Mouse (Mus musculus): ENCODE data around the gene Trio. TPM values are rescaled to one million over a fixed set of nuclear protein-coding genes. Genes with fewer than 3 reads are reported as not detected.

Gene Trio
- polyA plus RNA-seq, 1 experiment = 24.7 TPM

- TF ChIP-seq CTCF (IDR thresholded peaks at IDR 0.05; ENCODE audit: control insufficient read depth, insufficient read depth, low read length) (no peak), POLR2A (IDR thresholded peaks at IDR 0.05; ENCODE audit: borderline replicate concordance, control insufficient read depth, low read depth, low read length) (no peak)
- WGBS = 72% methylated on average over 3 of the region's 3 CpGs
- H3K4me3 ChIP-seq (replicated peaks; ENCODE audit: control insufficient read depth, low read depth, low read length) = no peak overlapping the region
- no peak overlapping the region for H3K27ac ChIP-seq (ENCODE audit: control insufficient read depth, insufficient read depth, low read depth, low read length, poor library complexity)
- peaks cover 1% of the 10 kb centered on the region; the same call in 1 of the 2 replicates for H3K4me1 ChIP-seq (ENCODE audit: control insufficient read depth, insufficient read depth, low read length)
Measured at GRCm38 (mm10) chr15:27981258-27981657, 44.4 kb downstream of the Trio start.

GRCm38 (mm10) chr15:27980436-27980835, 45.2 kb downstream of the Trio start:
- WGBS = 89% methylated on average over 13 of the region's 13 CpGs
- Histone ChIP-seq H3K4me3 (replicated peaks; ENCODE audit: control insufficient read depth, low read depth, low read length) (no peak overlapping the region), H3K27ac (ENCODE audit: control insufficient read depth, insufficient read depth, low read depth, low read length, poor library complexity) (no peak overlapping the region), H3K4me1 (ENCODE audit: control insufficient read depth, insufficient read depth, low read length) (peaks cover 1% of the 10 kb centered on the region; the same call in 1 of the 2 replicates)
- no peak for TF ChIP-seq CTCF (IDR thresholded peaks at IDR 0.05; ENCODE audit: control insufficient read depth, insufficient read depth, low read length)
- no peak for TF ChIP-seq POLR2A (IDR thresholded peaks at IDR 0.05; ENCODE audit: borderline replicate concordance, control insufficient read depth, low read depth, low read length)

GRCm38 (mm10) chr15:27976950-27977349, 48.7 kb downstream of the Trio start:
- TF ChIP-seq POLR2A (IDR thresholded peaks at IDR 0.05; ENCODE audit: borderline replicate concordance, control insufficient read depth, low read depth, low read length) = no peak
- TF ChIP-seq CTCF (IDR thresholded peaks at IDR 0.05; ENCODE audit: control insufficient read depth, insufficient read depth, low read length) = no peak
- Histone ChIP-seq H3K4me3 (replicated peaks; ENCODE audit: control insufficient read depth, low read depth, low read length) (no peak overlapping the region), H3K27ac (ENCODE audit: control insufficient read depth, insufficient read depth, low read depth, low read length, poor library complexity) (no peak overlapping the region), H3K4me1 (ENCODE audit: control insufficient read depth, insufficient read depth, low read length) (no peaks in the 10 kb centered on the region; the same call in 1 of the 2 replicates)
- WGBS = 20% methylated on average over 4 of the region's 4 CpGs

- H3K4me3 ChIP-seq (replicated peaks; ENCODE audit: control insufficient read depth, low read depth, low read length) = no peak overlapping the region
- H3K4me1 ChIP-seq (ENCODE audit: control insufficient read depth, insufficient read depth, low read length) = no peaks in the 10 kb centered on the region; the same call in 1 of the 2 replicates
- TF ChIP-seq CTCF (IDR thresholded peaks at IDR 0.05; ENCODE audit: control insufficient read depth, insufficient read depth, low read length) = no peak
- no peak for TF ChIP-seq POLR2A (IDR thresholded peaks at IDR 0.05; ENCODE audit: borderline replicate concordance, control insufficient read depth, low read depth, low read length)
- H3K27ac ChIP-seq (ENCODE audit: control insufficient read depth, insufficient read depth, low read depth, low read length, poor library complexity) = no peak overlapping the region
Measured at GRCm38 (mm10) chr15:27976366-27976765, 49.3 kb downstream of the Trio start.

GRCm38 (mm10) chr15:27974637-27975036, 51.0 kb downstream of the Trio start:
- 58% methylated on average over 8 of the region's 8 CpGs for WGBS
- no peaks in the 10 kb centered on the region; the same call in 1 of the 2 replicates for H3K4me1 ChIP-seq (ENCODE audit: control insufficient read depth, insufficient read depth, low read length)
- no peak overlapping the region for H3K4me3 ChIP-seq (replicated peaks; ENCODE audit: control insufficient read depth, low read depth, low read length)
- no peak for TF ChIP-seq CTCF (IDR thresholded peaks at IDR 0.05; ENCODE audit: control insufficient read depth, insufficient read depth, low read length)
- TF ChIP-seq POLR2A (IDR thresholded peaks at IDR 0.05; ENCODE audit: borderline replicate concordance, control insufficient read depth, low read depth, low read length) = no peak
- H3K27ac ChIP-seq (ENCODE audit: control insufficient read depth, insufficient read depth, low read depth, low read length, poor library complexity) = no peak overlapping the region

GRCm38 (mm10) chr15:27968183-27968582, 57.5 kb downstream of the Trio start:
- Histone ChIP-seq H3K4me3 (replicated peaks; ENCODE audit: control insufficient read depth, low read depth, low read length) (no peak overlapping the region), H3K4me1 (ENCODE audit: control insufficient read depth, insufficient read depth, low read length) (no peaks in the 10 kb centered on the region), H3K27ac (ENCODE audit: control insufficient read depth, insufficient read depth, low read depth, low read length, poor library complexity) (no peak overlapping the region)
- no peak for TF ChIP-seq CTCF (IDR thresholded peaks at IDR 0.05; ENCODE audit: control insufficient read depth, insufficient read depth, low read length)
- TF ChIP-seq POLR2A (IDR thresholded peaks at IDR 0.05; ENCODE audit: borderline replicate concordance, control insufficient read depth, low read depth, low read length) = no peak
- 86% methylated on average over 8 of the region's 8 CpGs for WGBS

- H3K27ac ChIP-seq (ENCODE audit: control insufficient read depth, insufficient read depth, low read depth, low read length, poor library complexity) = no peak overlapping the region
- H3K4me1 ChIP-seq (ENCODE audit: control insufficient read depth, insufficient read depth, low read length) = no peaks in the 10 kb centered on the region
- 80% methylated on average over 14 of the region's 14 CpGs for WGBS
- H3K4me3 ChIP-seq (replicated peaks; ENCODE audit: control insufficient read depth, low read depth, low read length) = no peak overlapping the region
- no peak for TF ChIP-seq CTCF (IDR thresholded peaks at IDR 0.05; ENCODE audit: control insufficient read depth, insufficient read depth, low read length)
- no peak for TF ChIP-seq POLR2A (IDR thresholded peaks at IDR 0.05; ENCODE audit: borderline replicate concordance, control insufficient read depth, low read depth, low read length)
Measured at GRCm38 (mm10) chr15:27967128-27967876, 58.3 kb downstream of the Trio start.

- Histone ChIP-seq H3K4me1 (ENCODE audit: control insufficient read depth, insufficient read depth, low read length) (no peaks in the 10 kb centered on the region), H3K27ac (ENCODE audit: control insufficient read depth, insufficient read depth, low read depth, low read length, poor library complexity) (no peak overlapping the region), H3K4me3 (replicated peaks; ENCODE audit: control insufficient read depth, low read depth, low read length) (no peak overlapping the region)
- 24% methylated on average over 6 of the region's 6 CpGs for WGBS
- TF ChIP-seq CTCF (IDR thresholded peaks at IDR 0.05; ENCODE audit: control insufficient read depth, insufficient read depth, low read length) = no peak
- TF ChIP-seq POLR2A (IDR thresholded peaks at IDR 0.05; ENCODE audit: borderline replicate concordance, control insufficient read depth, low read depth, low read length) = no peak
Measured at GRCm38 (mm10) chr15:27964877-27965276, 60.8 kb downstream of the Trio start.
